Mouse (Mus musculus) heart, embryonic 11.5 days (tissue): ENCODE results near the gene Sh3bgrl. TPM values are rescaled to one million over a fixed set of nuclear protein-coding genes. Genes with fewer than 3 reads are reported as not detected.

ENCODE experiments used
- ATAC-seq: fragments of 200-750 bp; cut with Nextera tagmentation; replicated peaks from 2 replicates; pipeline ENCODE4 v1.8.0; 2017; ENCODE audit warnings: moderate library complexity; ENCODE audit not compliant: insufficient number of reproducible peaks, low FRiP score, low TSS enrichment
- H3K27ac ChIP-seq: fragments of 300-500 bp; sonication (generic); 2 replicates; pipeline ENCODE4 v1.5.1; 2014; ENCODE audit warnings: mild to moderate bottlenecking, low read depth, low read length
- H3K27me3 ChIP-seq: fragments of 300-500 bp; sonication (generic); 2 replicates; pipeline ENCODE4 v1.6.1; 2014; ENCODE audit warnings: mild to moderate bottlenecking, low read length, mixed read lengths; ENCODE audit not compliant: control insufficient read depth, insufficient read depth
- H3K36me3 ChIP-seq: fragments of 300-500 bp; sonication (generic); 2 replicates; pipeline ENCODE4 v1.6.1; 2014; ENCODE audit warnings: mild to moderate bottlenecking, low read length, moderate library complexity, mixed read lengths; ENCODE audit not compliant: control insufficient read depth, insufficient read depth
- H3K4me1 ChIP-seq: fragments of 300-500 bp; sonication (generic); 2 replicates; pipeline ENCODE4 v1.6.1; 2014; ENCODE audit warnings: low read length; ENCODE audit not compliant: control insufficient read depth, insufficient read depth
- H3K4me2 ChIP-seq: fragments of 300-500 bp; sonication (generic); 2 replicates; pipeline ENCODE4 v1.6.1; 2014; ENCODE audit warnings: mild to moderate bottlenecking, moderate library complexity
- H3K4me3 ChIP-seq: fragments of 300-500 bp; sonication (generic); 2 replicates; pipeline ENCODE4 v1.5.1; 2014; ENCODE audit warnings: low read depth, low read length
- H3K9ac ChIP-seq: fragments of 300-500 bp; sonication (generic); 2 replicates; pipeline ENCODE4 v1.6.1; 2014; ENCODE audit warnings: mild to moderate bottlenecking, low read depth, low read length, moderate library complexity
- H3K9me3 ChIP-seq: fragments of 300-500 bp; sonication (generic); replicated peaks from 2 replicates; pipeline ENCODE4 v1.6.1; 2016; ENCODE audit warnings: low read length; ENCODE audit not compliant: control insufficient read depth
- WGBS: fragments of 180-500 bp; shearing (Covaris S2); extraction: QIAGEN DNeasy Blood & Tissue Kit; methylation state at CpG from one replicate; pipeline ENCODE4 v1.1.7; 2014; ENCODE audit not compliant: insufficient replicate concordance; 5-methylcytosine and 5-hydroxymethylcytosine counted together
- polyA plus RNA-seq: library from polyadenylated mRNA; unstranded; fragments of >200 nt; fragmentation: Nextera tagmentation; extraction: Ambion mirVana; gene quantifications from 2 replicates; pipeline ENCODE4 v1.2.1, GENCODE M21; 2014

Sh3bgrl gene
- polyA plus RNA-seq, 1 experiment from 2014 or later, result 100 TPM

DNA sequence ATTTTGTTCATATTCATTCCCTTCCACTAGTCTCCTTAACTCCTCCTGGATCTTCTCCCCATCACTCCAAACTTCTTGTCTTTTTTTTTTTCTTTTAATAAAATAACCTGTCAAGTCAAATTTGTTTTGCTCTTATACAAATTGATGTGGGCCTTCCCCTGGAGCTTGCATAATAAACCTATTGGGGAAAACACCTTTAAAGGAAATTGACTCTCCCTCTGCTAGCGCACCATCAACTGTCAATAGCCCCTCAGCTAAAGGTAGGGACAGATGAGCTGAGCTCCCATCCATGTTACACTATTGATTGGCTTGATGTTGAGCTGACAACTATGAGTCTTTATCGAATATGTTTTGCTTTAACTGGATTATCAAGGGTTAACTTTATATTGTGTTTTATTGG lies 5.3 kb downstream of the Sh3bgrl start:
- WGBS, result 83% methylated on average over 2 of the region's 2 CpGs
- no peaks in the 10 kb centered on the region for H3K36me3 ChIP-seq
- no peaks in the 10 kb centered on the region for H3K27me3 ChIP-seq
- H3K27ac ChIP-seq, result no peak overlapping the region
- no peak overlapping the region for H3K4me2 ChIP-seq
- no peak overlapping the region for H3K4me3 ChIP-seq
- H3K9me3 ChIP-seq, result no peaks in the 10 kb centered on the region
- no peak overlapping the region for H3K9ac ChIP-seq
- H3K4me1 ChIP-seq, result no peaks in the 10 kb centered on the region
- ATAC-seq, result no peak

DNA sequence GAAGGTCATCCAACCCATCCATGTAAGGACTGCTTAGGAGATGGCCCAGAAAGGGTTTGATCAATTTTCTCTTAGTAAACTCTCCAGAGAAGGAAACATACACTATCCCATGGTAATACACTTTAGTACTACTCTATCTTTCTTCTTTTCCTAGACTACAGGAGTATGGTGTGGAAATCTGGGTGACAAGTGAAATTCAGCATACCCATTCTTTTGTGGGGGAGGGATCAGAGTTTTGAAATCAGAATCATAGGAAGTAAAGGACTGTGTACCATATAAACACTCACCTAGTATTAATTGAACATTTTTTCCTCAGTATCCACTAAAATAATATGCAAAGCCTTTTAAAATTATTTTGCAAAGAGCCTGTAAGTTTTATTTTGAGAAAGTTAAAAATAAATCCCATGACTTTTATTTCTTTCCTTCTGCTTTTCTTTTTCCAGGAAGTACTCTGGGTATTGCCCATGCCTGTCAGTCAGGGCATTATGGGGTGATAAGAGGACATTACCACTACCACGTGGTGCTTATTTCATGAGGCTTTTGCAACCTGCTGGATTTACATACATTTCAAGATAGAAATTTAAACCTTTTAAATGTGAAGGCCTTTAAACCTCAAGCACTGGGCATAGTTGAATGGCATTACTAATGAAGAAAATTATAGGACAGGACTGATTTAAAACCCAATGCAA lies 13.1 kb downstream of the Sh3bgrl start:
- 20% methylated on average over 1 of the region's 1 CpGs for WGBS
- H3K4me1 ChIP-seq, result no peaks in the 10 kb centered on the region
- H3K4me2 ChIP-seq, result no peak overlapping the region
- H3K9ac ChIP-seq, result no peak overlapping the region
- H3K36me3 ChIP-seq, result no peaks in the 10 kb centered on the region
- no peaks in the 10 kb centered on the region for H3K9me3 ChIP-seq
- H3K27me3 ChIP-seq, result no peaks in the 10 kb centered on the region
- H3K4me3 ChIP-seq, result no peak overlapping the region
- ATAC-seq, result no peak
- no peak overlapping the region for H3K27ac ChIP-seq

DNA sequence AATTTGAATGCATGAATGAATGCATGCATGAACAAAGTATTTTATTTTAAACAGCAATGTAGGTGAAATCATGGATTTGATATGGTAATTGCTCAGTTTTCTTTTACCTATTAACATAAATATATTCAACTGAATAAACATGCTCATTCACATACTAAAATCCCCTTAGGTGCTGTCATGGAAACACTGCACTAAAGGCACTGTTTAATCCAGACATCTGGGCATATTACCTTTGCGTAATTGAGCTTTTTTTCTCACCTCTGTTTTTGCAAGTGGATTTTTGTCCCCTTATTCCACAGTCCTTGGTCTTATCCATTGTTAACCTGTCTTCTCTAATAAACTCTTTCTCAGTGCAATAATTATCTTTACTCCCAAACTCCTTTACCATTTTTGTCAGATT lies 17.7 kb downstream of the Sh3bgrl start:
- no peak for ATAC-seq
- Histone ChIP-seq H3K4me2 (no peak overlapping the region), H3K27ac (no peak overlapping the region), H3K27me3 (no peaks in the 10 kb centered on the region), H3K4me1 (no peaks in the 10 kb centered on the region), H3K36me3 (no peaks in the 10 kb centered on the region), H3K9me3 (no peaks in the 10 kb centered on the region), H3K4me3 (no peak overlapping the region), H3K9ac (no peak overlapping the region)
- 87% methylated on average over 1 of the region's 1 CpGs for WGBS

DNA sequence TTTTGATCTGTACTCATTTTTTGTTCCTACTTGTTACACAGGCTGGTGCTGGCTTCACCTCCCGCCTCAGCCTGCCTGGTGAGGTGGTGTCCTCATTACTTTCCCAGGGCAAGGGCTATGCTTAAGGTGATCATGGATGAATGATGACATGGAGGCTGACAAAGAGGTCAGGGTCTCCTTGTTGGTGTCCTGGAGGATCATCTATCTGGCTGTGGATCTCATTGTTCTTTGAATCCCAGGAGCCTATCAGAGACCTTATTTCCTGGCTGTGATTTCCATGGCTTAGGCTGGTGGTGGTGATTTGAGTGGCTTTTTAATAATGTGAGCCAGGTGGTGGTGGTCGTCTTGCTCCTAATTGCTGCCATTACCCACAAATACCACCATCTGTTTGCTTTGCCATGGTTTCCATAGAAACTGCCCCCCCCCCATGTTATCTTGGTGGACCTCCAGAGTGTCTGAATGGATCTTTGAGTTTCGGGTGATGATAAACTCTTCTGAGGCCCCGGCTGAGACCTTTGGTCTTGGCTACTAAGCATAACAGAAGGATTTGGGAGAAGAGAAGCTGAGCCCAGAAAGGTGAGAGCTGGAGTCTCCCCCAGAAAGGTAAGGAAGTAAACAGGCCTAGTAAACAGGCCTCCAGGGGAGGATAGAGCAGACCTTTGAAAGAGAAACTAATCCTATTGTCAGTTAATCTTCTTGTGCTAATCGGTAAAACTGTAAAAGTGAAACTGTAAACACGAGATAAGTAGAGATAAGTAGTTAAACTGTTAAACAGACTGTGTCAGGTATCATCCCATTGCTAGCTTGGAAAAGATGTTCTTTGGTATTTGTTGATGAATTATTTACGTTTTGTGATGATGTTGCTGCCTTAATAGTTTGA lies 18.5 kb downstream of the Sh3bgrl start:
- H3K4me3 ChIP-seq, result no peak overlapping the region
- no peak overlapping the region for H3K9ac ChIP-seq
- ATAC-seq, result no peak
- no peaks in the 10 kb centered on the region for H3K36me3 ChIP-seq
- H3K9me3 ChIP-seq, result no peaks in the 10 kb centered on the region
- no peaks in the 10 kb centered on the region for H3K4me1 ChIP-seq
- H3K27ac ChIP-seq, result no peak overlapping the region
- 26% methylated on average over 7 of the region's 7 CpGs for WGBS
- peak overlapping the region; percentile 12; the same call in 1 of the 2 replicates for H3K4me2 ChIP-seq
- H3K27me3 ChIP-seq, result no peaks in the 10 kb centered on the region

DNA sequence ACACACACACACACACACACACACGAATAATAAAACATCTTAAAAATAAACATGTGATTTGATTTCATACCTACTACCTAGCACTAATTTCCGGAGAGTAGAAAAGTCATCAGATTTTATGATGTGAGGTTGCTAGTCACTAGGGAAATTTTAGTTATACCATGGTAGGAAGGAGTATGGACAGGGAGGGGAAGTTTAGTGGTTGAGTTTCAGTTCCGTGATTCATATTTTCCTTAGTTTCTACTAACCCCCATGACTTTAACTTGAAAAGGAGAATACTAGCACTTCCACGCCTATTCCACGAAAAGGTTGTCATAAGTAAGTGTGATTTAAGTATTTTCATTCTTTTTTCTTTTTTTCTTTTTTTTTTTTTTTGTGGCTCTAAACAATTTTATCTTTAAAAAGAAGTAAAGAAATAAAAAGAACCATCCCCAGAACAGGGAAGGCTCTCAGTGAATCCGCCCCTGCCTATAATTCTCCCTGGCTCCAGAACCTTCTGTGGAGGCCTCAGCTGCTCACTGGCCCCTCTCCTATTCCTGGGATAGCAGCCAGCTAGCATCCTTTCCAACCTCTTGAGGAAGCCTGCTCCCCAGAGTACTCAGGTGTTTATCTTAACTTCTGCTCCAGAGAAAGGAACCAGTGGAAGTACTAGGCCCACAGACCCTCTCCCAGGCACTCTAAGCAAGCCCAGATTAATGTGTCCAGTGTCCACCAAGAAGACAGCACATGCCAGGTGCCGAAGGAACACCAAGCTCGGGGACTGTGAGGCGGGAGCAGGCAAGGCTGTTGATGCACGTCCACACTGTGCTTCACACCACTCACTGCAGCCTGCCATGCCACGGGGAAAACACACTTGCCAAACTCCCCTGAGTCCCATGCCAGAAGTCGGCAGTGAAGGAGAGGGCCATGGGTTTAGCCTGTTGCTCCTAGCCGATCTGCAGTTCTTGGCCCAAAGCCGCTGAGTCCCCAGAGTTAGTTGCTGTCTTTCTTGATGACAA lies 25.0 kb downstream of the Sh3bgrl start:
- Histone ChIP-seq H3K4me1 (no peaks in the 10 kb centered on the region), H3K27me3 (no peaks in the 10 kb centered on the region), H3K36me3 (no peaks in the 10 kb centered on the region), H3K9me3 (no peaks in the 10 kb centered on the region), H3K27ac (no peak overlapping the region), H3K9ac (no peak overlapping the region), H3K4me3 (no peak overlapping the region), H3K4me2 (no peak overlapping the region)
- 71% methylated on average over 14 of the region's 14 CpGs for WGBS
- ATAC-seq, result no peak

DNA sequence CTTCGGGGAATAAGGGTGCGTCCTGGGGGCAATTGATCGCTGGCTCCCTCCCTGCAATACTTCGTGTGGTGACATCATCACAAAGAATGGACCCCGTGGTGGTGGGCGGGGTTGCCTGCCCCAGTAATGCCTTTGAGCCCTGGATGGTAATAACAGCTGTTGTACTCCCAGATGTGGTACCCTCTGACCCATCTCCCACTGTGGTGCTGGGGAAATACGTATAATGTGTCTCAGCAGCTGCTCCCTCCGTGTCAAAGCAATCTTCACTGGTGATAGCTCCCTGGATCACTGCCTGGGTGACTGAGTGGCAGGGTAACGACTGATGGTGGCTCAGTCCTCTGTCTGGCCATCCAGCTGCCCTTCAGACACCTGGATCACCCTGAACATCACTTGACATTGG lies 26.0 kb downstream of the Sh3bgrl start:
- no peaks in the 10 kb centered on the region for H3K4me1 ChIP-seq
- H3K9me3 ChIP-seq, result no peaks in the 10 kb centered on the region
- no peak overlapping the region for H3K4me3 ChIP-seq
- no peak overlapping the region for H3K27ac ChIP-seq
- ATAC-seq, result no peak
- H3K9ac ChIP-seq, result no peak overlapping the region
- H3K4me2 ChIP-seq, result no peak overlapping the region
- no peaks in the 10 kb centered on the region for H3K36me3 ChIP-seq
- no peaks in the 10 kb centered on the region for H3K27me3 ChIP-seq
- WGBS, result 34% methylated on average over 9 of the region's 9 CpGs

DNA sequence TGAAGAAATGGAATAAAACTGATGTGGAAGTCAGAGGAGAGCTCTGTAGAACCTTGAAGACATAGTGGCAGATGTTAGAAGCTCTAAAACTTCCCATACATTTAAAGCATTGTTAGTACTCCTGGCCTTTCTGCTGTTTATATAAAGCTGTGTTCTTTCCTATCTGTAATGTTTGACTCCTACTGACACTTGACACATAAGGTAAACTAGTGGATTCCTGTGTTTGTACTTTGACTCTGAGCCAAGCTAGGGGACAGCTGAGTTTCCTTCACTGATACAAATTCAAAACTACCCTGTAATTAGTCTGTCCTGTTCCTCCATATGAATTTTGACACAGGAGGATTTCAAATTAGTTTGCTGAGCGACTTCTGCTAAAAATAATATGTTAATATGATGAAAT lies 27.5 kb downstream of the Sh3bgrl start:
- Histone ChIP-seq H3K9ac (no peak overlapping the region), H3K27me3 (no peaks in the 10 kb centered on the region), H3K4me1 (no peaks in the 10 kb centered on the region), H3K4me3 (no peak overlapping the region), H3K4me2 (no peak overlapping the region), H3K9me3 (no peaks in the 10 kb centered on the region), H3K36me3 (no peaks in the 10 kb centered on the region), H3K27ac (no peak overlapping the region)
- WGBS, result 48% methylated on average over 1 of the region's 1 CpGs
- ATAC-seq, result no peak

DNA sequence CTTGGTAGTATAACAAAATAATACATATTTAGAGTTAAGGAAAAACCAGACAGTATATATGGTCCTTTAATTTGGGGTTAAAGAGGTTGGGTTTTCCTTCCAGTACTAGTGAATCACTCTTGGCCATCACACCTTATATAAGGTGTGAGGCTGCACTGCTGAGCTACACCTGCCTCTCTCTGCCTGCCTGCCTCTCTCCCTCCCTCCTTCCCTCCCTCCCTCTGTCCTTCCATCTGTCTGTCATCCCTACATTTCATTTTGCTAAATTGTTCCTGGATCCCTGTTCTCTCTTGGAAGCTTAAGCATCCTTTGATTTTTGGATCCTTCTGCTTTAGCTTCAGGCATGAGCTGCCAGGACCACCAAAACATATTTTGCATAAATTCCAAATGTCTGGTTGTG lies 28.6 kb downstream of the Sh3bgrl start:
- no peaks in the 10 kb centered on the region for H3K9me3 ChIP-seq
- H3K4me1 ChIP-seq, result no peaks in the 10 kb centered on the region
- no peak overlapping the region for H3K4me2 ChIP-seq
- no peak overlapping the region for H3K4me3 ChIP-seq
- no peaks in the 10 kb centered on the region for H3K27me3 ChIP-seq
- no peak overlapping the region for H3K9ac ChIP-seq
- no peak for ATAC-seq
- H3K36me3 ChIP-seq, result no peaks in the 10 kb centered on the region
- H3K27ac ChIP-seq, result no peak overlapping the region
